Mouse (Mus musculus) lung, adult 18-20 months (tissue): ENCODE data around the gene Gm36028.

ENCODE experiments used
- DNase-seq, 2 experiments: peaks; one replicate each; pipeline ENCODE4 v3.0.0; 2022; ENCODE audit warnings: mixed read lengths in 2 of 2

The Gm36028 gene

GRCm38 (mm10) chr16:37808866-37809622 is 51.9 kb downstream of the Gm36028 start:
- peak; percentile 58 to 74 for DNase-seq

- no peak for DNase-seq
Measured at GRCm38 (mm10) chr16:37807269-37807668, 53.7 kb downstream of the Gm36028 start.

GRCm38 (mm10) chr16:37805746-37806495 is 55.0 kb downstream of the Gm36028 start:
- DNase-seq, result no peak

GRCm38 (mm10) chr16:37803387-37803950 is 57.5 kb downstream of the Gm36028 start:
- DNase-seq, result no peak

- no peak for DNase-seq
Measured at GRCm38 (mm10) chr16:37802686-37803295, 58.2 kb downstream of the Gm36028 start.

GRCm38 (mm10) chr16:37801097-37801496 is 59.8 kb downstream of the Gm36028 start:
- no peak for DNase-seq
